Mouse (Mus musculus) kidney, adult 2 months (tissue): ENCODE results near the gene Rcor2. TPM values are rescaled to one million over a fixed set of nuclear protein-coding genes. Genes with fewer than 3 reads are reported as not detected.

Experiments used
- DNase-seq: peaks from one replicate; pipeline ENCODE4 v3.0.0; 2021
- H3K27ac ChIP-seq: fragments of 200-500 bp; 2 replicates; pipeline ENCODE4 v1.5.1; 2012; ENCODE audit warnings: low read depth, low read length, control low read depth, inconsistent platforms; ENCODE audit not compliant: insufficient read depth
- H3K27me3 ChIP-seq: fragments of 200-500 bp; replicated peaks from 2 replicates; pipeline ENCODE4 v1.6.1; 2012; ENCODE audit warnings: mild to moderate bottlenecking, moderate library complexity, low read length, inconsistent platforms; ENCODE audit not compliant: control insufficient read depth, insufficient read depth
- H3K36me3 ChIP-seq: fragments of 200-500 bp; 2 replicates; pipeline ENCODE4 v1.6.1; 2012; ENCODE audit warnings: mild to moderate bottlenecking, moderate library complexity, low read length, inconsistent platforms; ENCODE audit not compliant: control insufficient read depth, insufficient read depth
- H3K4me1 ChIP-seq: fragments of 200-500 bp; 2 replicates; pipeline ENCODE4 v1.6.1; 2011; ENCODE audit warnings: low read length; ENCODE audit not compliant: control insufficient read depth, insufficient read depth
- H3K4me3 ChIP-seq: fragments of 200-500 bp; 2 replicates; pipeline ENCODE4 v1.5.1; 2011; ENCODE audit warnings: mild to moderate bottlenecking, low read depth, low read length, control low read depth; ENCODE audit not compliant: insufficient read depth
- CTCF ChIP-seq: fragments of 200-500 bp; conservative IDR thresholded peaks from 2 replicates; pipeline ENCODE4 v1.5.1; 2011; ENCODE audit warnings: low read depth, mild to moderate bottlenecking, control low read depth, low read length, moderate library complexity, mixed read lengths; ENCODE audit not compliant: insufficient read depth, insufficient read length
- POLR2A ChIP-seq: fragments of 200-500 bp; IDR thresholded peaks from one replicate; pipeline ENCODE4 v1.6.1; 2011; ENCODE audit warnings: low read depth, low read length, control low read depth
- WGBS: fragments of 180-500 bp; shearing (Covaris S2); methylation state at CpG from one replicate; pipeline ENCODE4 v1.1.7; 2018; 5-methylcytosine and 5-hydroxymethylcytosine counted together
- polyA plus RNA-seq: library from polyadenylated mRNA; depleted of rRNA; stranded (reverse); fragments of >200 nt; gene quantifications from 2 replicates; pipeline ENCODE4 v1.2.3, GENCODE M21; 2012

The Rcor2 gene
- polyA plus RNA-seq, 1 experiment = 1.8 TPM

- Histone ChIP-seq H3K36me3 (no peaks in the 10 kb centered on the region), H3K27ac (peak overlapping the region; percentile 67), H3K4me1 (peaks cover 33% of the 10 kb centered on the region), H3K27me3 (no peaks in the 10 kb centered on the region), H3K4me3 (no peak overlapping the region)
- peak; percentile 89 for DNase-seq
- TF ChIP-seq POLR2A (no peak), CTCF (no peak)
- 55% methylated on average over 6 of the region's 6 CpGs for WGBS
Measured at GRCm38 (mm10) chr19:7226511-7226914, 40.6 kb upstream of the Rcor2 start.

- TF ChIP-seq CTCF = peak; percentile 80
- no peak for TF ChIP-seq POLR2A
- H3K27ac ChIP-seq = no peak overlapping the region
- no peak overlapping the region for H3K4me3 ChIP-seq
- H3K36me3 ChIP-seq = no peaks in the 10 kb centered on the region
- no peaks in the 10 kb centered on the region for H3K4me1 ChIP-seq
- WGBS = 39% methylated on average over 8 of the region's 8 CpGs
- H3K27me3 ChIP-seq = no peaks in the 10 kb centered on the region
- peak; percentile 82 for DNase-seq
Measured at GRCm38 (mm10) chr19:7234537-7235221, 32.4 kb upstream of the Rcor2 start.

GRCm38 (mm10) chr19:7235461-7235860 is 31.7 kb upstream of the Rcor2 start:
- Histone ChIP-seq H3K4me1 (peaks cover 2% of the 10 kb centered on the region; the same call in 1 of the 2 replicates), H3K27ac (no peak overlapping the region), H3K4me3 (no peak overlapping the region), H3K36me3 (no peaks in the 10 kb centered on the region), H3K27me3 (no peaks in the 10 kb centered on the region)
- WGBS = 91% methylated on average over 9 of the region's 9 CpGs
- no peak for TF ChIP-seq CTCF
- TF ChIP-seq POLR2A = no peak
- DNase-seq = no peak

- 59% methylated on average over 2 of the region's 2 CpGs for WGBS
- peaks cover 2% of the 10 kb centered on the region; the same call in 1 of the 2 replicates for H3K4me1 ChIP-seq
- peak; percentile 65 for DNase-seq
- no peak overlapping the region for H3K4me3 ChIP-seq
- no peaks in the 10 kb centered on the region for H3K27me3 ChIP-seq
- H3K36me3 ChIP-seq = no peaks in the 10 kb centered on the region
- no peak overlapping the region; the same call in 1 of the 2 replicates for H3K27ac ChIP-seq
- no peak for TF ChIP-seq POLR2A
- TF ChIP-seq CTCF = no peak
Measured at GRCm38 (mm10) chr19:7236011-7236410, 31.1 kb upstream of the Rcor2 start.

- no peak for TF ChIP-seq POLR2A
- H3K27ac ChIP-seq = no peak overlapping the region
- H3K36me3 ChIP-seq = no peaks in the 10 kb centered on the region
- DNase-seq = no peak
- H3K27me3 ChIP-seq = no peaks in the 10 kb centered on the region
- no peak overlapping the region for H3K4me3 ChIP-seq
- 85% methylated on average over 4 of the region's 4 CpGs for WGBS
- peaks cover 2% of the 10 kb centered on the region; the same call in 1 of the 2 replicates for H3K4me1 ChIP-seq
Measured at GRCm38 (mm10) chr19:7236742-7237141, 30.4 kb upstream of the Rcor2 start.

- no peak for DNase-seq
- H3K27me3 ChIP-seq = no peaks in the 10 kb centered on the region
- H3K36me3 ChIP-seq = no peaks in the 10 kb centered on the region
- H3K4me1 ChIP-seq = peaks cover 2% of the 10 kb centered on the region; the same call in 1 of the 2 replicates
- 71% methylated on average over 3 of the region's 3 CpGs for WGBS
- H3K27ac ChIP-seq = no peak overlapping the region
- 0 out of 2 replicates have a peak overlapping the region, but pooled peaks have one; percentile 74 for H3K4me3 ChIP-seq
- TF ChIP-seq POLR2A = no peak
Measured at GRCm38 (mm10) chr19:7239574-7239973, 27.6 kb upstream of the Rcor2 start.

- no peaks in the 10 kb centered on the region for H3K36me3 ChIP-seq
- peak overlapping the region; percentile 74 for H3K4me3 ChIP-seq
- no peak for DNase-seq
- 1% methylated on average over 13 of the region's 13 CpGs for WGBS
- no peak for TF ChIP-seq POLR2A
- TF ChIP-seq CTCF = no peak
- peaks cover 2% of the 10 kb centered on the region; the same call in 1 of the 2 replicates for H3K4me1 ChIP-seq
- peak overlapping the region; percentile 22; the same call in 1 of the 2 replicates for H3K27ac ChIP-seq
- no peaks in the 10 kb centered on the region for H3K27me3 ChIP-seq
Measured at GRCm38 (mm10) chr19:7240291-7240690, 26.8 kb upstream of the Rcor2 start.
